Mouse (Mus musculus): Measurements from ENCODE around the gene Arl6ip4. TPM values are rescaled to one million over a fixed set of nuclear protein-coding genes. Genes with fewer than 3 reads are reported as not detected.

Gene Arl6ip4
- polyA plus RNA-seq (2014; fragmentation: Nextera tagmentation; extraction: Ambion mirVana): 62.6 and 72.1 TPM in 2 replicates

- Histone ChIP-seq H3K4me2 (replicated peaks) (peak within 1 kb of the TSS; percentile 93), H3K4me1 (replicated peaks; ENCODE audit: control insufficient read depth, insufficient read depth, low read length) (peaks cover 25% of the 10 kb centered on the region), H3K4me3 (replicated peaks; ENCODE audit: low read length) (peak within 1 kb of the TSS; percentile 85), H3K27ac (peak within 1 kb of the TSS; percentile 85), H3K27me3 (ENCODE audit: control insufficient read depth, insufficient read depth, low read length) (no peaks in the 10 kb centered on the region), H3K36me3 (replicated peaks; ENCODE audit: control insufficient read depth, insufficient read depth) (peaks cover 52% of the 10 kb centered on the region), H3K9ac (peak within 1 kb of the TSS; percentile 93), H3K9me3 (ENCODE audit: control insufficient read depth, low read length) (no peaks in the 10 kb centered on the region)
- WGBS: 2% methylated on average over 64 of the region's 64 CpGs
- DNase-seq (ENCODE audit: low spot score): peak; percentile 82
- ATAC-seq (ENCODE audit: low FRiP score): peak; percentile 5; the same call in 1 of the 2 replicates
These were observed at the start of gene Arl6ip4 for GRCm38 (mm10) chr5:124115990-124116845. TSS of gene Arl6ip4 (plus strand) at chr5:124116089.

- no peak overlapping the region for H3K9ac ChIP-seq
- H3K4me2 ChIP-seq (replicated peaks): no peak overlapping the region
- no peaks in the 10 kb centered on the region for H3K36me3 ChIP-seq (replicated peaks; ENCODE audit: control insufficient read depth, insufficient read depth)
- H3K4me3 ChIP-seq (replicated peaks; ENCODE audit: low read length): no peak overlapping the region
- no peaks in the 10 kb centered on the region for H3K9me3 ChIP-seq (ENCODE audit: control insufficient read depth, low read length)
- 87% methylated on average over 3 of the region's 3 CpGs for WGBS
- ATAC-seq (ENCODE audit: low FRiP score) (no peak), DNase-seq (ENCODE audit: low spot score) (no peak)
- H3K4me1 ChIP-seq (replicated peaks; ENCODE audit: control insufficient read depth, insufficient read depth, low read length): no peaks in the 10 kb centered on the region
- no peak overlapping the region for H3K27ac ChIP-seq
- no peaks in the 10 kb centered on the region for H3K27me3 ChIP-seq (ENCODE audit: control insufficient read depth, insufficient read depth, low read length)
These were observed 46.2 kb upstream of the Arl6ip4 start for GRCm38 (mm10) chr5:124069657-124070056.

- DNase-seq (ENCODE audit: low spot score) (no peak), ATAC-seq (ENCODE audit: low FRiP score) (no peak)
- Histone ChIP-seq H3K27me3 (ENCODE audit: control insufficient read depth, insufficient read depth, low read length) (no peaks in the 10 kb centered on the region), H3K9me3 (ENCODE audit: control insufficient read depth, low read length) (no peaks in the 10 kb centered on the region), H3K9ac (no peak overlapping the region), H3K4me2 (replicated peaks) (no peak overlapping the region), H3K4me1 (replicated peaks; ENCODE audit: control insufficient read depth, insufficient read depth, low read length) (peaks cover 10% of the 10 kb centered on the region; the same call in 1 of the 2 replicates), H3K36me3 (replicated peaks; ENCODE audit: control insufficient read depth, insufficient read depth) (no peaks in the 10 kb centered on the region), H3K27ac (no peak overlapping the region), H3K4me3 (replicated peaks; ENCODE audit: low read length) (no peak overlapping the region)
- 49% methylated on average over 9 of the region's 9 CpGs for WGBS
These were observed 42.2 kb upstream of the Arl6ip4 start for GRCm38 (mm10) chr5:124073682-124074081.

GRCm38 (mm10) chr5:124074845-124075307 is 41.0 kb upstream of the Arl6ip4 start:
- H3K9ac ChIP-seq: no peak overlapping the region

GRCm38 (mm10) chr5:124075716-124076115 is 40.2 kb upstream of the Arl6ip4 start:
- Histone ChIP-seq H3K36me3 (replicated peaks; ENCODE audit: control insufficient read depth, insufficient read depth) (no peaks in the 10 kb centered on the region), H3K4me1 (replicated peaks; ENCODE audit: control insufficient read depth, insufficient read depth, low read length) (peaks cover 13% of the 10 kb centered on the region; the same call in 1 of the 2 replicates), H3K9ac (no peak overlapping the region), H3K9me3 (ENCODE audit: control insufficient read depth, low read length) (no peaks in the 10 kb centered on the region), H3K4me2 (replicated peaks) (no peak overlapping the region), H3K27ac (no peak overlapping the region), H3K27me3 (ENCODE audit: control insufficient read depth, insufficient read depth, low read length) (no peaks in the 10 kb centered on the region), H3K4me3 (replicated peaks; ENCODE audit: low read length) (no peak overlapping the region)
- no peak for DNase-seq (ENCODE audit: low spot score)
- ATAC-seq (ENCODE audit: low FRiP score): no peak
- 86% methylated on average over 9 of the region's 9 CpGs for WGBS

More at GRCm38 (mm10) chr5:124074845-124075307, 41.0 kb upstream of the Arl6ip4 start:
- 57% methylated on average over 10 of the region's 10 CpGs for WGBS
- peaks cover 13% of the 10 kb centered on the region; the same call in 1 of the 2 replicates for H3K4me1 ChIP-seq (replicated peaks; ENCODE audit: control insufficient read depth, insufficient read depth, low read length)
- DNase-seq (ENCODE audit: low spot score): no peak
- H3K36me3 ChIP-seq (replicated peaks; ENCODE audit: control insufficient read depth, insufficient read depth): no peaks in the 10 kb centered on the region
- no peak overlapping the region for H3K4me2 ChIP-seq (replicated peaks)
- no peak overlapping the region for H3K27ac ChIP-seq
- H3K4me3 ChIP-seq (replicated peaks; ENCODE audit: low read length): no peak overlapping the region
- no peak for ATAC-seq (ENCODE audit: low FRiP score)
- H3K27me3 ChIP-seq (ENCODE audit: control insufficient read depth, insufficient read depth, low read length): no peaks in the 10 kb centered on the region
- no peaks in the 10 kb centered on the region for H3K9me3 ChIP-seq (ENCODE audit: control insufficient read depth, low read length)

GRCm38 (mm10) chr5:124076559-124076958 is 39.3 kb upstream of the Arl6ip4 start:
- Histone ChIP-seq H3K36me3 (replicated peaks; ENCODE audit: control insufficient read depth, insufficient read depth) (no peaks in the 10 kb centered on the region), H3K27ac (no peak overlapping the region), H3K4me1 (replicated peaks; ENCODE audit: control insufficient read depth, insufficient read depth, low read length) (peaks cover 13% of the 10 kb centered on the region; the same call in 1 of the 2 replicates), H3K27me3 (ENCODE audit: control insufficient read depth, insufficient read depth, low read length) (no peaks in the 10 kb centered on the region), H3K4me3 (replicated peaks; ENCODE audit: low read length) (no peak overlapping the region), H3K9me3 (ENCODE audit: control insufficient read depth, low read length) (no peaks in the 10 kb centered on the region), H3K9ac (no peak overlapping the region), H3K4me2 (replicated peaks) (no peak overlapping the region)
- WGBS: 53% methylated on average over 9 of the region's 9 CpGs
- ATAC-seq (ENCODE audit: low FRiP score) (no peak), DNase-seq (ENCODE audit: low spot score) (no peak)

GRCm38 (mm10) chr5:124077241-124077640 is 38.6 kb upstream of the Arl6ip4 start:
- H3K9ac ChIP-seq: no peak overlapping the region
- DNase-seq (ENCODE audit: low spot score) (no peak), ATAC-seq (ENCODE audit: low FRiP score) (no peak)
- 85% methylated on average over 13 of the region's 13 CpGs for whole genome bisulfite sequencing
- no peak overlapping the region for H3K27ac ChIP-seq
- H3K27me3 ChIP-seq (ENCODE audit: control insufficient read depth, insufficient read depth, low read length): no peaks in the 10 kb centered on the region
- peaks cover 13% of the 10 kb centered on the region; the same call in 1 of the 2 replicates for H3K4me1 ChIP-seq (replicated peaks; ENCODE audit: control insufficient read depth, insufficient read depth, low read length)
- no peaks in the 10 kb centered on the region for H3K36me3 ChIP-seq (replicated peaks; ENCODE audit: control insufficient read depth, insufficient read depth)
- H3K9me3 ChIP-seq (ENCODE audit: control insufficient read depth, low read length): no peaks in the 10 kb centered on the region
- no peak overlapping the region for H3K4me3 ChIP-seq (replicated peaks; ENCODE audit: low read length)
- no peak overlapping the region for H3K4me2 ChIP-seq (replicated peaks)

GRCm38 (mm10) chr5:124077856-124078460 is 37.9 kb upstream of the Arl6ip4 start:
- Histone ChIP-seq H3K4me1 (replicated peaks; ENCODE audit: control insufficient read depth, insufficient read depth, low read length) (peaks cover 13% of the 10 kb centered on the region; the same call in 1 of the 2 replicates), H3K36me3 (replicated peaks; ENCODE audit: control insufficient read depth, insufficient read depth) (no peaks in the 10 kb centered on the region), H3K27ac (peak overlapping the region; percentile 10; the same call in 1 of the 2 replicates), H3K27me3 (ENCODE audit: control insufficient read depth, insufficient read depth, low read length) (no peaks in the 10 kb centered on the region), H3K4me3 (replicated peaks; ENCODE audit: low read length) (no peak overlapping the region), H3K4me2 (replicated peaks) (0 out of 2 replicates have a peak overlapping the region, but pooled peaks have one; percentile 21), H3K9ac (no peak overlapping the region), H3K9me3 (ENCODE audit: control insufficient read depth, low read length) (no peaks in the 10 kb centered on the region)
- DNase-seq (ENCODE audit: low spot score) (no peak), ATAC-seq (ENCODE audit: low FRiP score) (no peak)
- WGBS: 55% methylated on average over 6 of the region's 6 CpGs

- H3K36me3 ChIP-seq (replicated peaks; ENCODE audit: control insufficient read depth, insufficient read depth): no peaks in the 10 kb centered on the region
- H3K27ac ChIP-seq: peak overlapping the region; percentile 74
- no peaks in the 10 kb centered on the region for H3K27me3 ChIP-seq (ENCODE audit: control insufficient read depth, insufficient read depth, low read length)
- DNase-seq (ENCODE audit: low spot score) (peak; percentile 79), ATAC-seq (ENCODE audit: low FRiP score) (peak; percentile 78)
- H3K9me3 ChIP-seq (ENCODE audit: control insufficient read depth, low read length): no peaks in the 10 kb centered on the region
- no peak overlapping the region for H3K4me3 ChIP-seq (replicated peaks; ENCODE audit: low read length)
- H3K4me1 ChIP-seq (replicated peaks; ENCODE audit: control insufficient read depth, insufficient read depth, low read length): peaks cover 13% of the 10 kb centered on the region; the same call in 1 of the 2 replicates
- H3K4me2 ChIP-seq (replicated peaks): peak overlapping the region; percentile 21; the same call in 1 of the 2 replicates
- WGBS: 43% methylated on average over 9 of the region's 9 CpGs
- H3K9ac ChIP-seq: no peak overlapping the region
These were observed 37.0 kb upstream of the Arl6ip4 start for GRCm38 (mm10) chr5:124078794-124079416.
